Mouse (Mus musculus) kidney, postnatal 10 days (tissue): ENCODE measurements around the gene Auts2.

Experiments used
- DNase-seq: peaks from one replicate; pipeline ENCODE4 v3.0.0; 2021; ENCODE audit warnings: mixed read lengths

Auts2 gene

DNA sequence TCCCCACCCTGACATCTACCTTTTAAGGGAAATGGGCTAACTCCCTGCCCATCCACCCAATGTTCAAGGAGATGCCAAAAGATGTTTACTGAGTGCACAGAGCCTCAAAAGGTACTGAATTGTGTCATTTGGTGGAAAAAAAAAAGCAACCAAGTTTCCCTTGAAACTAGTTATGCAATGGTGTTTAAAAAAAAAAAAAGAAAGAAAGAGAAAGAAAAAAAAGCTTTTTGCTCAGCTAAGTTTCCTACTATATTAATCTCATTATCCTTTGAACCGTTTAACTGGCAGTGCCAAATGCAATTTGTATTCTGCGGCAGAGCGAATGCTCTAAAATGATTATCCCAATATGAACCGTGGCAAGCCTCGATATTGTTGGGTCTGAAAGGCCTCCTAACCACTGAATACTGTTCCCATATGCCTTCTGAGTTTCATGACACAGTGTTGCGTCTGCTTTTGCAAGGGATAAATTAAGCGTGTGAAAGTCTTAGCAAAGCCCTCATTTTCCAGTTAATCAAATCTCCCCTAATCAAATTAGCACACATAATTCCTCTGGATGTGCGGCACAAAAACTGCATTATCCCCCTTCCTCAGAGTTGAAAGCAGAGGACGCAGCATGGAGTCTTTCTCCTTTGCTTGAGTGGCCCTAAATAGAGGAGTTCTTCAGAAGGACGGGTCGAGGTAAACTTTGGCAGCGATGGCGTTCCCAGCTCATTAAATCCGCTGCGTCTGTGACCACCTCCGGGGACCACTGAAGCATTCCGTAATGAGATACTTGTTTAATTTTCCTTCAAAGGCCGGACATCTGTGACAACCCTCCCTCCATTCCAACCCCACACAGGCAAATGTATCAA lies 897.6 kb downstream of the Auts2 start:
- no peak for DNase-seq

GRCm38 (mm10) chr5:131644331-131644730 lies 898.8 kb downstream of the Auts2 start:
- peak; percentile 15 for DNase-seq

GRCm38 (mm10) chr5:131643176-131644174 lies 899.7 kb downstream of the Auts2 start:
- peak; percentile 29 for DNase-seq

GRCm38 (mm10) chr5:131642752-131643151 lies 900.4 kb downstream of the Auts2 start:
- no peak for DNase-seq

DNA sequence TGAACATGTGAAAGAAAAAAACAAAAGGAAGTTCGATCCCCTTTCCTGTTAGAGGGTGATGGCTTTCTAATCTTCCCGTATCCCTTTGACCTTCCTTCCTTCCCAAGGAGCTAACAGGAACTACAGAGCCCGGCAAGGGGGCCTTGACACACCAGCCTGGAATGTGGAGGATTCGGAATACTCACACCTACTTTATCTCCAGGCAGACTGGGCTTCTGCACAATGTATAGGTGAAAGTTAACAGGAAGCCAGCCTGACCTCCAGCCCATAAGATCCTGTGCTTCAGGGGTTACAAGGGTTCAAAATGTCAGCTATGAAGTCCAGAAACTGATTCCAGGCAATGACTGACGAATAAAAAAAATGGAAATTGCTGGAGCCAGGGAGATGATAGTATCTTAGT lies 906.7 kb downstream of the Auts2 start:
- DNase-seq = no peak

- DNase-seq = no peak
Measured at GRCm38 (mm10) chr5:131634731-131635130, 908.4 kb downstream of the Auts2 start.

DNA sequence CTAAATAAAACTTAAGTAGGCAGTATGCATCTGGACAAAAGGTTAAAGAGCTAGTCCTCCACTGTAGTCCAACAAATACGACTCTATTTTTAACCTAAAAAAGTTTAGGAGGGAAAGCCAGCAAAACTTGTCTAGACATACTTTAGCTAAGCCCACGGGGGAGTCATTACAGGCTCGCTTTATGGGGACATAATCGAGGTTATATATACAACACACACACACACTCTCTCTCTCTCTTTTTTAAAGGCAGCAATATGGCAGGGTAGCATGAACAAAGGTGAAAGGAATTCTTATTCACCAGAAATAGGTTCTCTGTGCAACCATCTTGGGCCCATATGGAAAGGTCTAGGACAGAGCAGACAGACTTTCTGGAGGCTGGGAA lies 911.2 kb downstream of the Auts2 start:
- DNase-seq = no peak

DNA sequence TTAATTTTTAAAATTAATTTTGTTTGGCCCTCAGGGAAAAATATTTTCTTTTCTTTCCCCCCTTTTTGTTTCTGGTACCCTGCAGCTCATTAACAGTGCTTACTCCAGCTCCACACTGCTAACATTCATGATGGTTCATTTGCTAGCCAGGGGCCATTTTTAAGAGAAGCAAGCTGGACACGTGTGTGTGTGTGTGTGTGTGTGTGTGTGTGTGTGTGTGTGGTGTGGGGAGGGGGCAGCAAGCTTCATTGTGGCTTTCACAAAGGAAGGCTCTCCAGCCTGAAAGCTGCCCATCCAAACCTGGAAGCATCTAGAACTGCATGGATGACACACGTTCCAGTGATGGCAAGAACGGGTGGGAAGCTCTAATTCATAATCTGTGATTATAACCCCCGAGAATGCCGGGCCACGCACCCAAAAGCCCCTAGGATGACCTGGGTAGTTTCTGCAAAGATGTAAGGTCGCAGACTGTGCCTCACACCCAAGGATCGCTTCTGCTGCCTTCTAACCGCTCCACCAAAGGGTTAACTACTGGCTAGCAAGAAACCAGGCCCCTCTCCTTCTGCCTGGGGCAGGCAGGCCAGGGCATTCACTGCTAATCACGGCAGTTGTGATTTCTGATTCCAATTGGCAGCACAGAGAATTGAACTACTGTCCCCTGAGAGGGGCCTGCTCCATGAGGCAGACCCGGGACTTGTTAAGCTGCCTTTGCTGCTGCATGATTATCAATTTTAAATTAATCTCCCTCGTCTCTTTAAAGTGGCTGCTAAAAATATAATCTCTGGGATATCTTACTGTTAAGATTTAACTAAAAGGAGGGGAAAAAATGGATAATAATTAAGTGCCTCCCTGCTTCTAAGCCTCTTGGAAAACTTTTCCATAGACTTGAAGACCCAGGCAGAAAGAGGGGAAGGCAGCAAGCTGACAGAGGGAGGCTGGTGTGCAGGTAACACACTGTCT lies 911.8 kb downstream of the Auts2 start:
- DNase-seq = no peak

GRCm38 (mm10) chr5:131630577-131630976 lies 912.6 kb downstream of the Auts2 start:
- no peak for DNase-seq

- peak; percentile 56 for DNase-seq
Measured at GRCm38 (mm10) chr5:131616113-131616876, 926.8 kb downstream of the Auts2 start.

GRCm38 (mm10) chr5:131614238-131614637 lies 928.9 kb downstream of the Auts2 start:
- DNase-seq = no peak

DNA sequence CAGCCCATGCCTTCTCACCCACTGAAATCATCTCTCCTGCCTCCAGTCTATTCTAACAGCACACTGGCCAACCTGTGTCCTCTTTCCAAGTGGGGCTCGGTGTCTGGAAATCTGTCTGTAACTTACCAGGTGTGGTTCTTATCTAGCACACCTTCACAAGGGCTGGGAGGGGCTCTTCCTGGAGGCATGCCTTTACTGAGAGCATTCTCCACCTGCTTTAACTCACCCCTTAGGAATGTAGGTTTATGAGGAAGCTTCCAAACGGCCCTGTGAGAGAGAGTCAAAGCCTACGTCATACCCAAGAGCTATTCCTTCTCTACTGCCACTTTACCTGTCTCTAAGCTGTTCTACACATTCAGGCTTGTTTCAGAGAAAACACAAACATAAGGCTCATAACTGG lies 929.8 kb downstream of the Auts2 start:
- DNase-seq = no peak

DNA sequence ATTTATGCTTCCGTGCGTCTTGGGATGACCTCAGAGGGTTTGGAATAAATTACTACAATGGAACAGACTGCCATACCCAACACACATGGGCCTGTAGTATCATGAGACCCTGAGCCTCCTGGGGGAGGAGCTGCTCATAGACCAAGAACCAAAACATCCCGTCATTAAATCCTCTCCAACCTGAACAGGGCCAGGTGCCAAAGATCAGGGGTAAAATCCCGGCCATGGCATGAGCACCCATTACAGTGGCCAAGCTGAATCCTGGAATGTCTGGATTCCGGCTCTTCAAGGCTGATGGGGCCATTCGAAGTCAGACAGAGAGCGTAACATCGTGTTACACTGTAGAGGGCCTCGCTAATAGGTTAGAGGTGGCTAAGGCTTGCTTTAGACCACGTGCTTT lies 932.4 kb downstream of the Auts2 start:
- no peak for DNase-seq

DNA sequence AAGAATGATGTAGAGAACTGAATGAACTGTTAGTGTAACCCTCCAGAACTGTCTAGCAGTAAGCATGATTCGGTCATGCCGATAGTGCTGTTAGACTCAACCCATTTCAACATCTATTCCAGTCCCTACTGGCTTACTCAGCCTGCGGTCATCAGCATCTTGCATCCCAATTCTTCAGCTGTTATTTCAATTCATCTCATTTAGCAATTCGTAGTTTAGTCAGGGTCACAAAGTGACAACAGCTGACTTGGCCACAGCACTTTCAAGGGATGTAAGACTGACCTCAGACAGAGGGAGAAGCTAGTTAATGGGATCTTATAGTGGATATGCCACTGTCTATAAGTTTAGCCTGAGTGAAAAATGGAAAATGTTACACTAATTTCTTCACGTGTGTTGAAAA lies 936.4 kb downstream of the Auts2 start:
- no peak for DNase-seq

DNA sequence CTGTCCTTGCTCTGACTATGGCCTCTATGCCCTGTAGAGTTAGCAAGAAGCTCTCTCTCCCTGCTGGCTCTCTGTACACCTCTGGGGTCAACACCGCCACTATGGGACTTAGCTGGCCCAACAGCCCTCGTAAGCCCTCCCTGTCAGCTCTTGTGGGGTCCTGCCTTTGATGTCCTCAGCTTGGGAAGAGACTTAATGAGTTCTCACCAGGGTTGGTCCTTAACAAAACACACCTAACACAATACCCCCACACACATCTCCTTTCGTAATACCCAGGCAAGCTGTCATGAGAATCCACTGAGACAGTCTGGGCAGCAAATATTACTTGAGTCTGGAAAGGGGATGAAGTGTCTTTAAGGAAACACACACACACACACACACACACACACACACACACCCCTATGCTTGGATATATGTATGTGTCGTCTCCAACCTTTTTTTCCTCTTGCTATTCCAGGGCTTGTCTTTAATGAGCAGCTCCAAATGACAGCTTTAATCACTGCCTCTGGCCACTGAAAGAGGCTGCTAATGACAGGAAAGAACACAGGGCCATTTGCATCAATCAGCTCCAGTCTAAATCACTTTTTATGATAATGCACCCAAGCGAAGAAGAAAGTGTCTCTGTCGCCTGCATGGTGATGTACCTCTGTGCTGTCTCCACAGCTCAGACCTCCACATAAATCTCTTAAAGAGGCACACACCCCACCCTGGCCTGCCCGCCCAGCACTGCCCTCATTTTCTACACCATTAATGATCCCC lies 941.0 kb downstream of the Auts2 start:
- no peak for DNase-seq

DNA sequence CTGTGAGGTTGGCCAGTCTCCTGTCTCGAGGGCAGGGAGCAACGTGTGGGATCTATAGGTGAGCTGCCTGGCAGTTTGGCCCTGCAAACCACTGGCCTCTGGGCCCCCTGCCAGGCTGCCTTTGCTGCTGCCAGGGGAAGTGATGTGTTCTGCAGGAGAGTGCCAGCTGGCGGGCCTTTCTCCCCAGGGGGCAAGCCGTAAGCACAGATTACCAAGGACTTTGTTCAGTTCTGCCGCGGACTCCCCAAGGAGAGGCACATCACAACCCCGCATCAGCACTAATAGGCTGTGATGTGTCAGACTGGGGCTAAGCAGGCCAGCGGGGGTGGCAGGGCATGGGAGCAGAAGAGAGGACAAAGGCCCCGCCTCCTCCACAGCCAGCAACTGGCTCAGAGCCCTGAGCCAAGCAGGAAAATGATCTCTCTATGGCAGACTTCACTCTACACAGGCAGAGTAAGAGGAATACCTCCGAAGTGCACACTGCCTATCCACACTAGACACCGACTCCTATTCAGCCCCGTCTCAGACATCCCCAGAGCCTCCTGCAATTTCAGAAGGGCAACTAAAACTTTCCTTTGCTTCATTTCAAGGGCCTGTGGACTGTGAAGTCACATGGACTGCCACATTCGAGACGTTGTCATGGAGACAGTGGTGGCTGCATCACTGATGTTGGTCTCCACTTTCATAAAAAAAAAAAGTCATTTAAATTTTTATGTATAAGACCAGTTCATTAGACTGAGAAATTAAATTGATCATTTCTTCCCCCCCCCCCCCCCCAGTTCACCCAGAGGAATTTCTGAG lies 942.6 kb downstream of the Auts2 start:
- DNase-seq = peak; percentile 88

DNA sequence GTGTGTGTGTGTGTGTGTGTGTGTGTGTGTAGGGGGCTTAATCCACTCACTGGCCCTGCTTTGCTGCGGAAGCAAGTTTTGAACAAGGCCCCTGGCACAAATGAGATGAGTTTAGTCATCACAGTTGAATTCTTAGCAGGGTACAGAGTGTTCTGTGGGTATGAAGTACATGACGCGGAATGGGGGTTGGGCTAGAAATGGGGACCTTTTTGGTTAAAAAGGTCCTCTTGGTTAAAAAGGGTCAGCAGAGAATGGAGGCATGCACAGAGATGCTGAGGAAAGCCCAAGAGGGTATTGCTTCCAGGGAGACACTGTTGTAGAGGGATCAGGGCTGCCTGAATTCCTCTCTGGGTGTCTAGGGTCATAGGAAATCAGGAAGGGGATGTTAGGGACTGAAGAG lies 945.6 kb downstream of the Auts2 start:
- DNase-seq = no peak

GRCm38 (mm10) chr5:131596591-131596990 lies 946.6 kb downstream of the Auts2 start:
- DNase-seq = no peak

- no peak for DNase-seq
Measured at GRCm38 (mm10) chr5:131595730-131596129, 947.4 kb downstream of the Auts2 start.

- DNase-seq = no peak
Measured at GRCm38 (mm10) chr5:131594597-131594996, 948.5 kb downstream of the Auts2 start.
